Mouse (Mus musculus) olfactory bulb, adult 2 months (tissue): ENCODE results near the gene Gtf3c1. TPM values are rescaled to one million over a fixed set of nuclear protein-coding genes. Genes with fewer than 3 reads are reported as not detected.

Source experiments
- H3K27ac ChIP-seq: fragments of 200-500 bp; 2 replicates; pipeline ENCODE4 v1.5.1; 2012; ENCODE audit warnings: low read depth, low read length; ENCODE audit not compliant: insufficient read depth
- H3K4me1 ChIP-seq: fragments of 200-500 bp; 2 replicates; pipeline ENCODE4 v1.6.1; 2012; ENCODE audit warnings: low read length; ENCODE audit not compliant: control insufficient read depth, insufficient read depth
- H3K4me3 ChIP-seq: fragments of 200-500 bp; 2 replicates; pipeline ENCODE4 v1.5.1; 2012; ENCODE audit warnings: mild to moderate bottlenecking, low read depth, low read length, moderate library complexity; ENCODE audit not compliant: insufficient read depth
- CTCF ChIP-seq: fragments of 200-500 bp; IDR thresholded peaks from 2 replicates; pipeline ENCODE4 v1.5.1; 2012; ENCODE audit warnings: low read depth, mild to moderate bottlenecking, low read length, moderate library complexity; ENCODE audit not compliant: insufficient read depth
- POLR2A ChIP-seq: fragments of 200-500 bp; IDR thresholded peaks from 2 replicates; pipeline ENCODE4 v1.6.1; 2012; ENCODE audit warnings: mild to moderate bottlenecking, low read depth, low read length, moderate library complexity; ENCODE audit not compliant: insufficient read depth
- WGBS: fragments of 180-500 bp; shearing (Covaris S2); methylation state at CpG from one replicate; pipeline ENCODE4 v1.1.7; 2018; 5-methylcytosine and 5-hydroxymethylcytosine counted together
- polyA plus RNA-seq: library from polyadenylated mRNA; stranded (reverse); fragments of >200 nt; gene quantifications from 2 replicates; pipeline ENCODE4 v1.2.4, GENCODE M21; 2012; ENCODE audit warnings: low replicate concordance; ENCODE audit not compliant: missing spikeins, insufficient read depth, insufficient read length

Gene Gtf3c1
- polyA plus RNA-seq, 1 experiment, result not detected

GRCm38 (mm10) chr7:125613579-125613978 is 94.0 kb downstream of the Gtf3c1 start:
- WGBS, result 65% methylated on average over 5 of the region's 5 CpGs
- TF ChIP-seq POLR2A (no peak), CTCF (no peak)
- Histone ChIP-seq H3K4me3 (no peak overlapping the region), H3K4me1 (no peaks in the 10 kb centered on the region), H3K27ac (no peak overlapping the region)

DNA sequence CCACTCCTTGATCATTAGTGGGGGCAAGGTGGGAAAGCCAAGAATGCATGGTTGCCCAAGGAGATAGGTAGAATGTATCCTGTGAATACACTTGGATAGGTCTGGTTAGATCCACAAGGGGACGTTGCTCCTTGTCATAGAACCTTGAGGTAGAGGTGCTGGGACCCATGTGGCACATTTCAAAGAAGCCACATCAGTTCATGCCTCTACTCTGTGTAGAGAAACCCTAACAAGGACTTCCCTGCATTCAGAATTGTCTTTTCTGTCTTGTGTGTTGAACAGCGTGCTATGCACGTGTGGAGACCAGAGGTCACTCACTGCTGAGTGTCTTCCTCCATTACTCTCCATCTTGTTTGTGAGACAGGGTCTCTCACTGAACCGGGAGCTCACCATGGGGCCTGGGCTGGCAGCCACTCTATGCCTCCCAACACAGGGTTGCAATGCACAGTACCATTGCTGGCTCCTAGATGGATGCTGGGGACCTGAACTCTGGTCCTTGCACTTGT is 99.3 kb downstream of the Gtf3c1 start:
- H3K4me3 ChIP-seq, result no peak overlapping the region
- H3K27ac ChIP-seq, result no peak overlapping the region
- H3K4me1 ChIP-seq, result no peaks in the 10 kb centered on the region
- 92% methylated on average over 4 of the region's 4 CpGs for WGBS
- TF ChIP-seq POLR2A (no peak), CTCF (no peak)

GRCm38 (mm10) chr7:125607384-125608182 is 100.0 kb downstream of the Gtf3c1 start:
- TF ChIP-seq CTCF, result no peak
- 60% methylated on average over 6 of the region's 6 CpGs for WGBS
- Histone ChIP-seq H3K27ac (no peak overlapping the region), H3K4me3 (no peak overlapping the region), H3K4me1 (no peaks in the 10 kb centered on the region)

- no peak for TF ChIP-seq CTCF
- no peak for TF ChIP-seq POLR2A
- WGBS, result 75% methylated on average over 2 of the region's 2 CpGs
- H3K4me3 ChIP-seq, result no peak overlapping the region
Measured at GRCm38 (mm10) chr7:125606265-125607164, 101.1 kb downstream of the Gtf3c1 start.

GRCm38 (mm10) chr7:125605725-125606139 is 101.8 kb downstream of the Gtf3c1 start:
- Histone ChIP-seq H3K4me3 (no peak overlapping the region), H3K27ac (no peak overlapping the region), H3K4me1 (no peaks in the 10 kb centered on the region)
- 84% methylated on average over 4 of the region's 4 CpGs for WGBS
- TF ChIP-seq POLR2A (no peak), CTCF (no peak)

More at GRCm38 (mm10) chr7:125606265-125607164, 101.1 kb downstream of the Gtf3c1 start:
- Histone ChIP-seq H3K4me1 (no peaks in the 10 kb centered on the region), H3K27ac (no peak overlapping the region)

GRCm38 (mm10) chr7:125604362-125605319 is 102.9 kb downstream of the Gtf3c1 start:
- Histone ChIP-seq H3K4me3 (no peak overlapping the region), H3K4me1 (no peaks in the 10 kb centered on the region), H3K27ac (no peak overlapping the region)
- TF ChIP-seq POLR2A (no peak), CTCF (no peak)
- 85% methylated on average over 12 of the region's 12 CpGs for WGBS

DNA sequence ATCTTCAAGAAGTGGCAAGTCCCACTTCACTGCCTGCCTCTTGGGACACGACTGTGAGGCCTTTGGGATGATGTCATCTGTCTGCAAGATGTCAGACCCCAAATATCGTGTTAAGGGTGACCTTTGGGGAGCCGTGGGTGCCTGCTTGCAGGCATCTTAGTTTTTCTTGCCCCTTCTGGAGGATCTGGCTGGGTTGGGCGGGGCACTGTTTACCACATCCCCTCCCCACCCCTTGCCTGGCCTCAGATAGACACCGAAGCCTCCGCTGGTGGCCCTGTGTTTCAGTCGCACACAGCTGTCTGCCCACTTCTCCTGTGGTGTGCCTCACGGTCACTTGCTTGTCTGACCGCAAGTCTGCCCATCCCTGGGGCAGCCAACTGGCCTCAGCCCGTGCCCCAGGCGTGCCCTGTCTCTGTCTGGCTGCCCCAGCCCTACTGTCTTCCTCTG is 104.4 kb downstream of the Gtf3c1 start, which contains the start of gene Il21r:
Il21r (plus strand) TSS at position 245 of the 447 bp plus-strand sequence.
- 78% methylated on average over 11 of the region's 11 CpGs for WGBS

More for the DNA sequence above, 104.4 kb downstream of the Gtf3c1 start, which contains the start of gene Il21r:
- TF ChIP-seq CTCF, result no peak
- TF ChIP-seq POLR2A, result no peak
- H3K27ac ChIP-seq, result no peak within 1 kb of the TSS
- H3K4me1 ChIP-seq, result no peaks in the 10 kb centered on the region
- H3K4me3 ChIP-seq, result no peak within 1 kb of the TSS
